Mouse (Mus musculus) layer of hippocampus, postnatal 14 days (tissue): ENCODE measurements around the gene Hcfc1. TPM values are rescaled to one million over a fixed set of nuclear protein-coding genes. Genes with fewer than 3 reads are reported as not detected.

Source experiments
- DNase-seq, 2 experiments: peaks; one replicate each; pipeline ENCODE4 v3.0.0; 2021 to 2022; ENCODE audit warnings: low spot score in 2 of 2, mixed read lengths in 1 of 2
- long read RNA-seq, 2 experiments: library from polyadenylated mRNA; stranded (forward); transcript quantifications; one replicate each; pipeline ENCODE4 v2.0.0; 2021
- total RNA-seq, 2 experiments: library from RNA; stranded (reverse); gene quantifications; 2 replicates each; pipeline ENCODE4 v1.2.3; 2021

Gene Hcfc1
- total RNA-seq, result 10 to 100 TPM; 72.6 to 76.3 TPM
- long read RNA-seq, experiment 1, partial matches to known transcripts, result 14 of 16 reads
- long read RNA-seq, experiment 1, other reads (novel, unspliced or antisense), result 2 of 16 reads
- long read RNA-seq, experiment 2, partial matches to known transcripts, result 16 of 19 reads
- long read RNA-seq, experiment 2, other reads (novel, unspliced or antisense), result 1 of 19 reads

DNA sequence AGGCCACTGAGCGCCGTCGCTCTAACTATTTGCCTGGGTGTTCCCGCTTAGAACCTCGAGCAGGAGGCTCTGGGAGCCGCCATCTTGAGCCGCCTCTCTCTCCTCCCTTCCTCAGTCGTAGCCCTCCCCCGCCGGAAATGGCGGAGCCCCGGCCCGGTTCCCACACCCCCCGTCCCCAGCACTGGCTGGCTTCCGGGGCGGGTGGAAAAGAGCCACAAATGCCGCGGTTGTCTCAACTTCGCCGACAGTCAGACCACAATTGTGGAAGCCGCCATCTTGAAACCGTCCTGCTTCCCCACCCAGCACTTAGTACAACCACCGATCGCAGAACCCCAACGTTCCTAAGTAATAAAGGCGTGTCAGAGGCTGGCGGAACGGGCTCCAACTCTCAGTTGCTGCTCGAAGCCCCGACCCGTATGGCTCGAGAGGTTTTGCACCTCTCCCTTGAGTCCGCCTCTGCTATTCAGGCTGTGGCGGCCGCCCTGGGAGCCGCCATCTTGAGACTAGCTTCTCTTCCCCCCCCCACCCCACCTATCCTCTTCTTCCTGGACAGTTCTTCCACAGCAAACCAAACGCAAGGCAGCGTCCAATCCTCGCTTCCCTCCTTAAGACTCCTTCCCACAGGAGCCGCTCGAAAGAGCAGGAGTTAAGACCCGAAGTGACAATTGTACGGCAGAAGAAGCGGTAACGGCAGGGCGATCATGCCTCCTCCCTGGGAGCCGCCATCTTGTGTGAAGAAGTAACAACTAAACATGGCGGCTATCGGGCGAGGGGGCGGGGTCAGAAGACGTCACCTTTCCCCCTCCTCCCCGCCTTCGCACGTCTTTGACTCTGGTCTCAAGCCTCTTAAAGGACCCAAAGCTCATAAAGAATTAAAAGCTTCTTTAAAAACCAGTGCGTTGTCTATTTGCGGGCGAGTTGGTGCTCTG, at the start of gene Hcfc1:
Gene Hcfc1, minus strand, starts transcription at position 110 of the 929 bp plus-strand sequence.
- peak; percentile 81 to 92 for DNase-seq

DNA sequence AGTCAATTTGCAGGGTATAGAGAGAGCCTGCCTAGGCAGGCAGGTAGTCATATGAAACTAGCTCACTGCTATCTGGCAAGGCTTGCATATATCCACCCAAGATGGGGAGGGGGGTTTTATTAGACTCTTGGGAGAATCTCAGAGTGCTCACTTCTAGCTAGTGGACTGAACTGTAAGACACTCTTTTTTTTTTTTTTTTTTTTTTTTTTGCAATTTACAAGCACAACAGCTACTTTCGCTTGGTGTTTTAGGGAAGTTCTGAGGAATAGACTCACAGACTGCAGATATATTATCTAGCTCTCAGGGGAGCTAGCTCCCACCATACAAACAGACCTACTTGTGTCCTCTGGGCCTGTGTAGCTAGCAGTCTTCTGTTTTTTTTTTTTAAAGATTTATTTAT, 48.4 kb upstream of the Hcfc1 start:
- no peak for DNase-seq

DNA sequence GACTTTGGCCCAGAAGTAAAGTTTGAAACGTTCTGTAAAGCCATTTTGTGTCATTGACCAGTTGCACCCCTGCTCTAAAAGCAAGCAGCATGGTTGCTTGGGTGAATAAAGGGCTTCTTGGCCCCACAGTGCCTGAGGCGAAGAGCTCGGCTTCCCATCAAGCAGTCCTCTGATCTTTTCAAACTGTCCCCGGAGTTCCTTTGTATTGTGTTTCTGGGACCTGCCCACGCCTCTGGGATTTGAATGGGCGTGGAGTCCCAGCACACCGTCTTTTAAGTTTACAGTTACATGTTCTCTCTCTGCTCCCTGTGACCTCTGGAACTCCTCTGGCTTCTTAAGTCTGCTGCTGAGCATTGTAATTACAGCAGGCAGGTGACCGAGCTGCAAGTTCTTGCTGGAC, 41.9 kb upstream of the Hcfc1 start:
- DNase-seq, result no peak

DNA sequence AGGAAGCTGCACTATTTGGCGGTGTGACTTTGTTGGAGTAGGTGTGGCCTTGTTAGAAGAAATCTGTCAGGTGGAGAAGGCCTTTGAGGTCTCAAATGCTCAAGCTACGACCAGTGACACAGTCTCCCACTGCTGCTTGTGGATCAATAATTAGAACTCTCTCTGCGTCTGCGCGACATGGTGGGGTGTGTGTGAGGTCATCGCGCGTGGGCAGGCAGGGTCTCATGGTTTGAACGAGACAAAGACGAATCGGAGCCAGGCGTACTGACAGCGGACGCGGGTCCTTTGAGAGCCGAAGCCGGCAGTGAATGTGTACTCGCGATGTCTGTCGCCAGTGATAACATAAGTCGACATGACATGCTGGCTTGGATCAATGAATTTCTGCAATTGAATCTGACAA, 40.2 kb upstream of the Hcfc1 start:
- no peak for DNase-seq

DNA sequence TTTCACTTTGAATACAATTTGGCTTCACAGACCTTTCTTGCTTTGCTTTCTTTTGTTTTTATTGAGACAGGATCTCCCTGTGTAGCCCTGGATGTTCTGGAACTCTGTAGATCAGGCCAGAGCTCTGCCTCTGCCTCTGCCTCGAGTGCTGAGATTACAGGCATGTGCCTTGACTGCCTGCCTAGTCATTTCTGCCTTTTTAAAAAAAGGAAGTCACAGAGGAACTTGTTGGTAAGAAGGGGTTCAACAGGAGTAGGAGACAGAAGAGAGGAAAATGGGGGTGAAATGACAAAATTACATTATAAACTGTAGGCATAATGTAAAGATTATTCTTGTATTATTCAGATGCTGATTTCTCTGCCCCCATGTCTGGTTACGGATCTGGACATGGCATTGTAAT, 37.5 kb upstream of the Hcfc1 start:
- no peak for DNase-seq

DNA sequence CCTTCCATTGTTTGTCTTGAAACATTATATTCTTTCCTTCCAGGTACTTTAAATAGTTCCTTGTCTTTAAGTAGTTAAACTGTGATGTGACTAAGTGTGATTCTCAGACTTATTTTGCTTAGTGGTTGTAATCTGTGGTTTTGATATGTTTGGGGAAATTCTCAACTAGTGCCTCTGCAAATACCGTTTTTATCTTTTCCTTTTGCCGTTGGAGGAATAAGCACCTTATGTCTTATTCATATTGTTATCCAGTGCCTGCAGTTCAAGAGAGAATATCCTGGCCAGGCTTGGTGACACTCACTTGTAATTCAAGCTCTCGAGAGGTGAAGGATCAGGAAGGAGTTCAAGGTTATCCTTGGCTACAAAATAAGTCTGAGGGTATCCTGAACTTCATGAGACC, 34.9 kb upstream of the Hcfc1 start:
- no peak for DNase-seq

DNA sequence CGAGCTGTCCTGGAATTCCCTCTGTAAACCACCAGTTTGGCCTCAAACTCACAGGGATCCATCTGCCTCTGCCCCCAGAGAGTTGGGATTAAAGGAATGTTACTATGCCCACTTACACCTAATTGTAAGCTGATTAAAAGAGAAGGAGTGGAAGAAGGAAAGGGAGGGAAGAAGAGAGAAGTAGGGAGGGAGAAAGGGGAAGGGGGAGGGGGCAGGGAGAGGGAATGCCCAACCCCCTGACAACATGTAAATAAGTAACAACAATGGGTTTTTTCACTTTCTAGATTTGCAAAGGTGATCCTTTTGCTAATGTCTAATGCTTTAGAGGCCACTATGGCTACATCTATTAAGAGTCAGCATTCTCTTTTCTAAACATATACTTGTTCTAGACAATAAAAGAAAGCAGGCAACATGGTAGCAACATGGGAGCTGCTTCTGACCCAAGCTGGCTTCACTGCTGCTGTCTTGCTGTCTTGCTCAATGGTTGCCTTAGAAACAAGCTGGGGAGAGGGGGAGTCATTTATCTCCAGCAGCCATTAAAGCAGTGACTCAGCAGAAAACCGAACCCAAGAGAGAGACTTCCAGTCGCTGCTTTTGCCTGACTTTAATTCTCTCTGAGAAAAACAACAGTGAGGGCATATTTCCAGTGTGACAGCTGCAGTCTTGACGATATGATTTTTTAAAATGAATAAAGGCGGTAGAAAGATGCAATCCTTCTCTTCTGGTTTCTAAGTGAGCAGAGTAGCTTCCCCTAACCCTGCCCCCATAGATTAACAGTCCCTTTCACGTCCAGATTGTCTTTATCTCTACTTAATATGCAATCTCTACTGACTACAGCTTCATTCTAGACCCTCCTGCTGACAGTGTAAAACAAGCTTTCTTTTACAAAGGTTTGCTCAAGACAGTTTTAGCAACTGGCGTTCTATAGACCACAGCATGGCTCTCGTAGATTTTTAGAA, 33.0 kb upstream of the Hcfc1 start:
- peak; percentile 20 to 65 for DNase-seq

DNA sequence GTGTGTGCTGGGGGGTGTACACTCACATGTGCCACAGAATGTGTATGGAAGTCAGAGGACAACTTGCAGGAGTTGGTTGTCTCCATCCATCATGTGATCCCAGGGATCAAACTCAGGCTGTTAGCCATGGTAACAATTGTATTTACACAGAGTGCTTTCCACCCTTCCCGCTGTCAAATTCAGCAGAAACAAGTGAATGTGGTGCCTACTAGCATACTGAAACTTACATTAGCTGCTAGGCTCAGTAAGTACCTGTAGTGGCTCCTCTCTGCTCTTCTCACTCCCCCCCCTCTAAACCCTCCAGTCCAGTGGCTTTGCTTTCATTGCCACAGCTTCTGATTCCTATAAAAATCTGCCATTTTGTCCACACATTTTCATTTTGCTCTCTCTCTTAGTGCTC, 11.6 kb upstream of the Hcfc1 start:
- DNase-seq, result no peak

DNA sequence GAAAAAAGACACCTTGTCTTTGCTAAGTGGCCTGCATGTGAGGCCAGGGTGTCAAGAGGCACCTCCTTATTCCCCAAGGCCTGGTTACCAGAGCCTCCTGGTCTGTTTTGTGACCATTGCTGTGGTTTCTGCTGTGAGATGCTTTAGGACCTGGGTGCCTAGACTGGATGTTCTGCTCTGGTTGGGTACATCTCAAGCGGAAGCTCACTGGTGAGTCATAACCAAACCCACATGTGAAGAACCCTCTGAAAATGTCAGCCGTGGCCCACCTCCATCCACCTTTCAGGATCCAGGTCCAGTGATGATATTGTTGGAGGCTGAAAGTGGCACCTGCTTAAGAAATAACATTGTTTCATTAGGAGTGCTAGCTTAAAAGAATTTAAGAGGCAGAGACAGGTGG, 10.1 kb upstream of the Hcfc1 start:
- DNase-seq, result no peak

DNA sequence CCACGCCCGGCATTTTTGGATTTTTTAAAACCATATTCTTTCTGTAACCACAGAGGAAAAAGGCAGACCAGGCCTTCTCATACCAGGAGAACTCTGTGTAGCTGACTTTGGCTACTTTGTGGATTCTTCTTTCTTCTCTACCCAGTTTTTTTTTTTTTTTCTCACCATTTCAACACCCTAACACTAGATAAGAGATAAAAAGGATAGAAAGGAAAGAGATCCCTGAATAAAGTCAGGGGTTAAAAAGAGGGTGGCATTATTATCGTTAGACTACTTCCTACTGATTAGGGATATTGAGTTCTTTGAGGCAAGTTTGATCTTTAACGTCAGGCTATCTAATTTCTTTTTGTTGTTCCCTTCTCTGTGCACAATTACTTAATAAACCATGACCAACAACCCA, 6.6 kb upstream of the Hcfc1 start:
- no peak for DNase-seq

DNA sequence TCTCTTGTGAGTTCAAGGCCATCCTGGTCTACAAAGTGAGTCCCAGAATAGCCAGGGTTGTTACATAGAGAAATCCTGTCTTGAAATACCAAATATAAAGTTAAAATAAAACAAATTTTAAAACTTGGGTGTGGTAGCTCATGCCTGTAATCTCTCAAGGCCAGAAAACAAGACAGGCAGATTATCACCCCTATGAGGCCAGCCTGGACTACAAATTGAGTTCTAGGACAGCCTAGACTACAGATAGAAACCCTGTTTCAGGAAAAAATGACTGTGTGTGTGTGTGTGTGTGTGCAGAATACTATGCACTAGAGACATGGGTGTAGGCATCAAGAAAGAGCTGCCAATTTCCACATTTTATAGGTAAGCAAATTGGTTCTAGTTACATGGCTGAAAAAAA, 4.6 kb upstream of the Hcfc1 start:
- no peak for DNase-seq

DNA sequence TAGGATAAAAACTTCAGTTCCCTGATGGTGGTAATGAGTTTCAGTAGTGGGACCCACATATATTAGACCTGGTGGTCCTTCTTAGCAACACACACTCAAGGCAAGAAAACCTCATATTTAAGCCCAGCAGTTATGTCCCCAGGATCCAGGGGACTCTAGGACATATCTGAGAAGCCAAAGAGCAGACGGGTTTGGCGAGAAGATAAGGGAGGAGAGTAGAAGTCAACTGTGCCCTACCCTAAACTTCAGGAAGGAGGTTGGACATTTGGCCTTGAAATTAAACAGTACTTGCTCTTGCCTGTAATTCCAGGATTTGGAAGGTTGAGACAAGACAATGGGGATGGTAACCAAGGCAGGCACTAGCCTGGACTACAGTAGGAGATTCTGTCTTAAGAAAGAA, 3.6 kb upstream of the Hcfc1 start:
- no peak for DNase-seq

DNA sequence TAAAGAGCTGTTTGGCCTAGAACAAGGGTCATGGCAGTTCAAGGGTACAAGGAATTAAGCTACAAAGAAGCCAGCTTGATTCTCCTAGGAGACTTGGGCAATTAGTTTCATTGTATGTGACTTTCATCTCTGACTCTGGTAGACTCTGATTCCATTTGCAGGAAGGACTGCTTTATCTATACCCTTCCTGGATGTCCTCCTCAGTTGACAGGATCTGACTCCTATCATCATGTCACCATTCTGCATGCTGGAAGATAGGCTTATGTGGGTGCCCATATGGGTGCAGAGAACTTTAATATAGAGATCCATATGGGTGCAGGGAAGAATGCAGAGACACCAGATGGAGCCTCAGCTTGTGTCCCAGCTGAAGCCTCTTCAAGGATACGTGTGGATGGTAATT, 3.0 kb upstream of the Hcfc1 start:
- no peak for DNase-seq

DNA sequence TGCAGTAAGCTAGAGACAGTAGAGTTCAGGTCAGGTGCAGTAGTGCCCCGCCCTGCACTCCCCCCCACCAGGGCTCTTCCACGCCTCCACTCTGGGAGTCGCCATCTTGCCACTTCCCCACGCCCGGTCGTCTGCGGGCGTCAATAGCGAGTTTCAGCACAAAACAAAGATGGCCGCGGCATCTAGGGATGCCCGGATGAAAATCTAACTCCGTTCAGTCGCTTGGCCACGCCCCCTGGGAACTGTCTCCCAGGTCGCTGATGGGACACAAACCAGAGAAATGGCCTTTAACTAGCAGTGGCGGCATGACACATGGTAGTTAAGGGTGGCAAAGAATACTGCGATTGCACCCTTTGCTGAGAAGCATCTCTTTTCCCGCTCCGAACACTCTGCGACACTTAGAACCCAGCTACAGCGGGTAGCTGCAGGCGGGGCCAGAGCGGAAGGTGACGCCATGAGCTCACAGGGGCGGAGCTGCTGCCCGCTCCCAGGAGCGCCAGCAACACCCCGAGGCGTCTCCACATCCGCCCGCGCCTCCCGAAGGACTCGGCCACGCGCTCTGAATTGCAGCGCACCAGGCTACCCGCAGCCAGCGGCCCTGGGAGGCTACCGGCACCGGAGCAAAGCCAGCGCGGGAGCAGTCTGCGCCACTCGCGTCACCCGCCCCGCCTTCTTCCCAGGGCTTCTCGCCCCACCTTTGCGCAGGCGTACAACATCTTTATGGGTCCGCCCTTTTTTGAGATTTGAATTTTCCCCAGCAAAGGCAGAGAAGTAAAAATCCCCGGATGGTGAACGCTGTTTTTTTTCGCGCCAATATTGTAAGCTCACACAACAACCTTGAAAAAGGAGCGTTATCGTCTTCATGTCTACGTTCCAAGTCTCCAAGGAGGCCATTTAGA, 1.3 kb upstream of the Hcfc1 start:
- DNase-seq, result peak; percentile 90 to 91

DNA sequence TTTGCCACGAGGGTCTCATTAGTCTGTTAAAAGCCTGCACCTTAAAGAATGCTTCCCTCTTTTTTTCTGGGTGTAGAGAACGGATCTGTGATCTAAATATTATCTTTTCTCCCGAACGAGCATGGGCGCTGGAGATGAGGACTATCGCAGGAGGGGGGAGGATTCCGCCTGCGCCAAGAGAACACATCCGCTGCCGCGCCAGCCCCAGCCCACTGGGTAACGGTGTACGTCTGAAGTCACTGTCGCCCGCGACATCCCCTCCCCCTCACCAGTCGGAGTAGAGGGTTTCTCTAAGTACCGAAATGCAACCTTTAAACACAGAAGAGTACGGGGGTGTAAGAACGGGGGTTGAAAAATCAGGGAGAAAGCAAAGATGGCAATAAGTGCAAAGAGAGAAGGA, 850 bp downstream of the Hcfc1 start:
- DNase-seq, result peak; percentile 42 to 71

DNA sequence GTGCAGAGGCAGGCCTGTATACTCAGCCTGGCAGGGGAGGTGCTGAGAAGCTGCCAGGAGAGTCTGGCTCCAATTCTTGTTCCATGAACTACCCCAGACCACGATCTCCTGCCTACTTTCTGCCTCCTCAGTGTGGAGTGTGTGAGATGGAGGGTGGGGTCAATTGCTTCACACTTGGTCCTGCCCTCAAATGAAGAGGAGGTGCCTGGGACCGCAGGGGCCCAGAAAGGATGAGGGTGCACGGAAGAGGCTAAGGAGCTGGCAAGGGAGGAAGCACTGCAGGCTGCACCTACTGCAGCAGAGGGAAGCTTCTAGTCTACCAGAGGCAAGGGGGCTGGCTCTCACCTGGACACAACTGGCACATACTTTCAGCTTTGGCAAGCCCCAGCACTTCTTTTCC, 1.8 kb downstream of the Hcfc1 start:
- DNase-seq, result no peak

DNA sequence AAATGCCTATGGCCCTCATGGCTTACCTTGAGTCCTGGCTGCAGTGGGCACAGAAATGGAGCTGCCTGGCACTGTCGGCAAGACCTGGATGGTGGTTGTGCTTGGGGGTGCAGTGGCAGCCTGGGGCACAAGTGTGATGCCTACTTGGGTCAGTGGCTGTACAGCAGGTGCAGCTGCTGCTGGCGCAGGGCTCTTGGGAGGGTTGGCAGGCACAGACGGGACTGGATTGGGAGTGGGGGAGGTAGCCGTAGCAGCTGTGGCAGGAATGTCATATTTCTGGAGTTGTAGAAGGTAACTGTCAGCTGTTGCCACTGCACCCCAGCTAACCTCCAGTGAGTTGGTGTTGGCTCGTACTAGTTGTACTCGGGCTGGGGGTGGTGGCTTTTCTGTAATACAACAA, 11.2 kb downstream of the Hcfc1 start:
- no peak for DNase-seq

DNA sequence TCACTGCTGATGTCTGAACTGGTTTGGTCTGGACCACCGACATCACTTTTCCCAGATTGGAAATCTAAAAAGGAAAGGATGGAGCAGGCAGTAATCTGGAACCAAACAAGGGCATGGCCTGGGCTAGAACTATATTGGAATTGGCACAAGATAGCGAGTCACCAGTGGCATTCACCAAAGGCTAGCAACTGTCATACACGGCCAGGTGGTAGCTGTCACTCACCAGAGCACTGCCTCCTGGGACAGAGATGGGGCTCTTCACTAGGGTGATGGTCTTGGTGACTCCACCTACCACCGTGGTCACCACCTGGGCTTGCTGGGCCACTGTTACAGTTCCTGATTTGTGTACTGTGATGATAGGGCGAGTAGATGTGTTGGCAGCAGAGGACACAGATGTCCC, 13.6 kb downstream of the Hcfc1 start:
- no peak for DNase-seq

DNA sequence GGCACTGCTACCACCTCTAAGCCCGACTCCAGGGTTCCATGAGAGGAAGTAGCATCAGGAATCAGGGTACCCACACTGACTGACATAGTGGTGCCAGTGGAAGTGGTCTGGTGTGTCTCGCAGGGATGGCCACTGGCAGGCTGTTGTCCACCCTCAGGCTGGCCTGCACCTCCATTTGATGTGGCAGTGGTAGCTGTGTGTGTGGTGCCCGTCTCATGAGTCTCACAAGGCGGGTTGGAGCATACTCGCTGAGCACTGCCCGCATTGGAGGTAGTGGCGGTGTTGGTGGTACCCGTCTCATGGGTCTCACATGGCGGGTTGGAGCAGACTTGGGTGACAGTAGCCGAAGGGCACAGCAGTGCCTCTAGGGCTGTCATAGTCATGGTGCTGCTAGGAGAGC, 16.8 kb downstream of the Hcfc1 start:
- no peak for DNase-seq

DNA sequence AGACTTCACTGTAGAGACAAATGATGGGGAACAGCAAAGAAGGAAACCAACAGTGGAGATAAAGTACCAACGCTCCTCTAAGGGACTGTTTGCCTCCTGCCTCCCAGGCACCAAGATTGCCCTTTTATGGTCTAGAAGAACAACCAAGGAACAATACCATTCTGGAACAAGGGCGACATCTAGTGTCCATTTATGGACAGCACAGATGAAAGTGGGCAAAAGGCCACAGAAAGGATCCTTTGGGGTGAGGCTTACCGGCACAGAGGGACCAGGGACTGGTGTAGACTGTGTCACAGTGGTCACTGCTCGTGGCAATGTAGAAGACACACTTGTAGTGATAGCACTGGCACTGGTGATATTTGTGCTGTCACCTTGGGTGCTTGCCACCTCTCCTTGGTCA, 17.5 kb downstream of the Hcfc1 start:
- DNase-seq, result peak in 1 of 2 experiments; percentile 53

DNA sequence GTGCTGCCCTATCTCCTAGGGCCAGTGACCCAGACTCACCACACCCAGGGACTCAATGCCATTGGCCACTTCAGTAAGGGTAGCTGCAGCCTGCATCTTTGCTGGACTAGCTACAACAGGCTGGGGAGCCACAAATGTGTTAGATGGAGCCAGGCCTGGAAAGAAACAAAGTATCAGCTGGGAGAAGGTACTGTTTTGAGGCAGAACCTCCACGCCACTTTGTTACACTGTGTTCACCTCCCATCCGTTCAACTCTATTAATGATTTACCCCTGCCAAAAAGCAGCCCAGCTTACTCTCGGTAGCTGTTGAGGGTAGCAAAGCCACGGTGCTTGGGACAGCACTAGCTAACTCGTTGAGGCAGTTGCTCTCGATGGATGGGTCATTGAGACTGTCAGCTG, 19.3 kb downstream of the Hcfc1 start:
- DNase-seq, result no peak
